Mouse (Mus musculus): ENCODE measurements around the gene Gm8108. TPM values are rescaled to one million over a fixed set of nuclear protein-coding genes. Genes with fewer than 3 reads are reported as not detected.

Gm8108 gene
- polyA plus RNA-seq (2012), result not detected in 2 replicates

GRCm38 (mm10) chr14:4110426-4110825, at the start of gene Gm8108:
TSS of gene Gm8108 (plus strand) at chr14:4110526.

GRCm38 (mm10) chr14:4083820-4084219, 26.5 kb upstream of the Gm8108 start, which contains the start of gene Gm3115:
TSS of gene Gm3115 (plus strand) at chr14:4084120.

DNA sequence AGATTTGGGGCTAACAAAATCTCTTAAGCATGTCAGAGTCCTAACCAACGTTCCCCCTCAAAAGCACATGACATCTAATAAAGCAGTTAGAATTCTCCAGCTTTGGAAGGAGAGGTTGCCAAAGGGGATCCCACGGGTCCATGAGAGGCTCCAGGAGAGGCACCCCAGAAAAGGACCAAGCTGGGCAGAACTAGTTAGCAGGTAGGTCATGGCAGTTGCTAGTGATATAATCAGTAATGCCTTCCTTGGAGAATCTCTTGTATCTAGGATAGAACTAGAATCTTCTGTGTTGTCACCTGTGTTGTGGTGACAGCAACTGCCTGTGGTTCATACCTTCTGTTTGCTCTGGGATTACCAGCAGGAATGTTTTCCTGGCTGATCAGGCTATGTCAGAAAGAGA, 54.4 kb downstream of the Gm8108 start, which contains the start of gene Gm3127:
Gene Gm3127, plus strand, starts transcription at position 301 of the 400 bp plus-strand sequence.

Other genes with a start within 250 kb of the Gm8108 start
- gene Gm2916, start 226.4 kb upstream of the Gm8108 start, polyA plus RNA-seq (2012), result not detected in 2 replicates
- not detected in 2 replicates for gene Gm3029, start 178.8 kb upstream of the Gm8108 start, polyA plus RNA-seq (2012)
- gene Gm3095, start 147.0 kb upstream of the Gm8108 start, polyA plus RNA-seq (2012), result not detected in 2 replicates
- not detected in 2 replicates for gene Gm3099, start 112.1 kb upstream of the Gm8108 start, polyA plus RNA-seq (2012)
- gene Gm5796, start 86.6 kb upstream of the Gm8108 start, polyA plus RNA-seq (2012), result 0.04 TPM in 1 of 2 replicates, not detected in the other
- gene Gm3115, start 26.4 kb upstream of the Gm8108 start, polyA plus RNA-seq (2012), result not detected in 2 replicates
- not detected in 2 replicates for gene Gm3127, start 54.5 kb downstream of the Gm8108 start, polyA plus RNA-seq (2012)
- gene Gm2974, start 72.0 kb downstream of the Gm8108 start, polyA plus RNA-seq (2012), result not detected in 2 replicates
- not detected in 2 replicates for gene Gm3138, start 139.1 kb downstream of the Gm8108 start, polyA plus RNA-seq (2012)
- not detected in 2 replicates for gene Gm3149, start 206.8 kb downstream of the Gm8108 start, polyA plus RNA-seq (2012)
- gene 2610042L04Rik, start 224.2 kb downstream of the Gm8108 start, polyA plus RNA-seq (2012), result not detected in 2 replicates

Measured in megakaryocyte-erythroid progenitor cell, adult 5 weeks (primary cell).